Mouse (Mus musculus) neural tube, embryonic 15.5 days (tissue): ENCODE results near the gene Ulk3. TPM values are rescaled to one million over a fixed set of nuclear protein-coding genes. Genes with fewer than 3 reads are reported as not detected.

Source experiments
- ATAC-seq: fragments of 200-750 bp; cut with Nextera tagmentation; 2 replicates; pipeline ENCODE4 v1.8.0; 2017; ENCODE audit warnings: mild to moderate bottlenecking, moderate TSS enrichment, moderate library complexity; ENCODE audit not compliant: low FRiP score
- H3K27ac ChIP-seq: fragments of 300-500 bp; sonication (generic); replicated peaks from 2 replicates; pipeline ENCODE4 v1.5.1; 2015; ENCODE audit warnings: mild to moderate bottlenecking, inconsistent platforms
- H3K27me3 ChIP-seq: fragments of 300-500 bp; sonication (generic); replicated peaks from 2 replicates; pipeline ENCODE4 v1.6.1; 2015; ENCODE audit warnings: inconsistent platforms
- H3K36me3 ChIP-seq: fragments of 300-500 bp; sonication (generic); 2 replicates; pipeline ENCODE4 v1.6.1; 2015; ENCODE audit warnings: inconsistent platforms
- H3K4me1 ChIP-seq: fragments of 300-500 bp; sonication (generic); 2 replicates; pipeline ENCODE4 v1.6.1; 2015; ENCODE audit warnings: inconsistent platforms
- H3K4me2 ChIP-seq: fragments of 300-500 bp; sonication (generic); 2 replicates; pipeline ENCODE4 v1.6.1; 2015; ENCODE audit warnings: inconsistent platforms, mild to moderate bottlenecking, moderate library complexity
- H3K4me3 ChIP-seq: fragments of 300-500 bp; sonication (generic); replicated peaks from 2 replicates; pipeline ENCODE4 v1.5.1; 2015; ENCODE audit warnings: mild to moderate bottlenecking, inconsistent platforms
- H3K9ac ChIP-seq: fragments of 300-500 bp; sonication (generic); replicated peaks from 2 replicates; pipeline ENCODE4 v1.6.1; 2015; ENCODE audit warnings: mild to moderate bottlenecking, inconsistent platforms
- H3K9me3 ChIP-seq: fragments of 300-500 bp; sonication (generic); replicated peaks from 2 replicates; pipeline ENCODE4 v1.6.1; 2016; ENCODE audit warnings: inconsistent platforms
- WGBS: fragments of 180-500 bp; shearing (Covaris S2); methylation state at CpG from one replicate; pipeline ENCODE4 v1.1.7; 2015; ENCODE audit warnings: mixed read lengths; 5-methylcytosine and 5-hydroxymethylcytosine counted together
- polyA plus RNA-seq: library from polyadenylated mRNA; unstranded; fragments of >200 nt; fragmentation: Nextera tagmentation; extraction: Ambion mirVana; gene quantifications from 2 replicates; pipeline ENCODE4 v1.2.1, GENCODE M21; 2015

The Ulk3 gene
- polyA plus RNA-seq, 1 experiment from 2014 or later: 36.5 TPM

GRCm38 (mm10) chr9:57624295-57624694 is 35.0 kb downstream of the Ulk3 start:
- Histone ChIP-seq H3K27ac (no peak overlapping the region), H3K9ac (no peak overlapping the region), H3K9me3 (no peaks in the 10 kb centered on the region), H3K27me3 (no peaks in the 10 kb centered on the region), H3K4me2 (no peak overlapping the region), H3K4me1 (no peaks in the 10 kb centered on the region), H3K4me3 (no peak overlapping the region), H3K36me3 (peaks cover 51% of the 10 kb centered on the region)
- ATAC-seq: no peak
- 89% methylated on average over 7 of the region's 7 CpGs for WGBS

- Histone ChIP-seq H3K9ac (no peak overlapping the region), H3K9me3 (no peaks in the 10 kb centered on the region), H3K4me3 (no peak overlapping the region), H3K27ac (no peak overlapping the region), H3K27me3 (no peaks in the 10 kb centered on the region), H3K36me3 (peaks cover 67% of the 10 kb centered on the region), H3K4me2 (no peak overlapping the region), H3K4me1 (0 out of 2 replicates have a peak, but pooled peaks cover 3% of the 10 kb centered on the region)
- no peak for ATAC-seq
- WGBS: 78% methylated on average over 15 of the region's 15 CpGs
Measured at GRCm38 (mm10) chr9:57625674-57626500, 36.6 kb downstream of the Ulk3 start.

GRCm38 (mm10) chr9:57627191-57627590 is 37.9 kb downstream of the Ulk3 start:
- Histone ChIP-seq H3K4me2 (no peak overlapping the region), H3K27me3 (no peaks in the 10 kb centered on the region), H3K9ac (no peak overlapping the region), H3K27ac (no peak overlapping the region), H3K4me3 (no peak overlapping the region), H3K36me3 (peaks cover 78% of the 10 kb centered on the region), H3K4me1 (0 out of 2 replicates have a peak, but pooled peaks cover 3% of the 10 kb centered on the region), H3K9me3 (no peaks in the 10 kb centered on the region)
- no peak for ATAC-seq
- 91% methylated on average over 17 of the region's 17 CpGs for WGBS

- Histone ChIP-seq H3K9ac (no peak overlapping the region), H3K27ac (no peak overlapping the region), H3K9me3 (no peaks in the 10 kb centered on the region), H3K4me3 (no peak overlapping the region), H3K27me3 (no peaks in the 10 kb centered on the region), H3K4me2 (no peak overlapping the region), H3K4me1 (0 out of 2 replicates have a peak, but pooled peaks cover 3% of the 10 kb centered on the region), H3K36me3 (peaks cover 78% of the 10 kb centered on the region)
- ATAC-seq: no peak
- WGBS: 95% methylated on average over 11 of the region's 11 CpGs
Measured at GRCm38 (mm10) chr9:57627892-57628291, 38.6 kb downstream of the Ulk3 start.

GRCm38 (mm10) chr9:57628717-57629116 is 39.5 kb downstream of the Ulk3 start:
- H3K4me1 ChIP-seq: peaks cover 9% of the 10 kb centered on the region
- no peaks in the 10 kb centered on the region for H3K9me3 ChIP-seq
- no peak overlapping the region for H3K27ac ChIP-seq
- no peak overlapping the region for H3K4me3 ChIP-seq
- H3K9ac ChIP-seq: no peak overlapping the region
- ATAC-seq: no peak
- no peaks in the 10 kb centered on the region for H3K27me3 ChIP-seq
- peaks cover 78% of the 10 kb centered on the region for H3K36me3 ChIP-seq
- H3K4me2 ChIP-seq: no peak overlapping the region
- WGBS: 95% methylated on average over 12 of the region's 12 CpGs

GRCm38 (mm10) chr9:57629118-57629874 is 40.0 kb downstream of the Ulk3 start:
- Histone ChIP-seq H3K27ac (no peak overlapping the region), H3K4me2 (no peak overlapping the region), H3K9ac (no peak overlapping the region), H3K4me3 (no peak overlapping the region), H3K4me1 (peaks cover 15% of the 10 kb centered on the region), H3K27me3 (no peaks in the 10 kb centered on the region), H3K36me3 (peaks cover 75% of the 10 kb centered on the region), H3K9me3 (no peaks in the 10 kb centered on the region)
- 64% methylated on average over 14 of the region's 14 CpGs for WGBS
- ATAC-seq: peak; percentile 43; the same call in 1 of the 2 replicates

GRCm38 (mm10) chr9:57633481-57634024 is 44.3 kb downstream of the Ulk3 start:
- Histone ChIP-seq H3K9ac (no peak overlapping the region), H3K4me1 (peaks cover 32% of the 10 kb centered on the region), H3K36me3 (peaks cover 33% of the 10 kb centered on the region), H3K9me3 (no peaks in the 10 kb centered on the region), H3K4me3 (no peak overlapping the region), H3K27me3 (no peaks in the 10 kb centered on the region), H3K27ac (no peak overlapping the region), H3K4me2 (no peak overlapping the region)
- no peak for ATAC-seq
- 50% methylated on average over 4 of the region's 4 CpGs for WGBS

GRCm38 (mm10) chr9:57637272-57637671 is 48.0 kb downstream of the Ulk3 start:
- Histone ChIP-seq H3K27me3 (no peaks in the 10 kb centered on the region), H3K4me3 (no peak overlapping the region), H3K9ac (no peak overlapping the region), H3K9me3 (no peaks in the 10 kb centered on the region), H3K4me2 (no peak overlapping the region), H3K27ac (peak overlapping the region; percentile 69), H3K4me1 (peaks cover 66% of the 10 kb centered on the region), H3K36me3 (no peaks in the 10 kb centered on the region)
- WGBS: 64% methylated on average over 3 of the region's 3 CpGs
- ATAC-seq: no peak

GRCm38 (mm10) chr9:57637741-57638322 is 48.6 kb downstream of the Ulk3 start:
- H3K4me2 ChIP-seq: peak overlapping the region; percentile 15; the same call in 1 of the 2 replicates
- no peak overlapping the region for H3K9ac ChIP-seq
- H3K4me3 ChIP-seq: no peak overlapping the region
- no peaks in the 10 kb centered on the region for H3K27me3 ChIP-seq
- H3K36me3 ChIP-seq: no peaks in the 10 kb centered on the region
- H3K4me1 ChIP-seq: peaks cover 72% of the 10 kb centered on the region
- 54% methylated on average over 6 of the region's 6 CpGs for WGBS
- ATAC-seq: no peak
- peak overlapping the region; percentile 69 for H3K27ac ChIP-seq
- no peaks in the 10 kb centered on the region for H3K9me3 ChIP-seq

GRCm38 (mm10) chr9:57638651-57639459 is 49.6 kb downstream of the Ulk3 start:
- no peaks in the 10 kb centered on the region for H3K27me3 ChIP-seq
- no peaks in the 10 kb centered on the region for H3K9me3 ChIP-seq
- H3K4me3 ChIP-seq: no peak overlapping the region
- no peak for ATAC-seq
- peak overlapping the region; percentile 69 for H3K27ac ChIP-seq
- 35% methylated on average over 8 of the region's 8 CpGs for WGBS
- H3K9ac ChIP-seq: no peak overlapping the region; the same call in 1 of the 2 replicates
- H3K4me2 ChIP-seq: peak overlapping the region; percentile 15
- no peaks in the 10 kb centered on the region for H3K36me3 ChIP-seq
- H3K4me1 ChIP-seq: peaks cover 75% of the 10 kb centered on the region
